Mouse (Mus musculus): ENCODE results near the gene Chst8. TPM values are rescaled to one million over a fixed set of nuclear protein-coding genes. Genes with fewer than 3 reads are reported as not detected.

The Chst8 gene
- polyA plus RNA-seq, 1 experiment from 2014 or later = 9.7 TPM

GRCm38 (mm10) chr7:34670778-34671177 is 141.7 kb downstream of the Chst8 start:
- Histone ChIP-seq H3K4me1 (ENCODE audit: control insufficient read depth, insufficient read depth, low read length) (no peaks in the 10 kb centered on the region), H3K4me2 (ENCODE audit: low read depth, low read length) (no peak overlapping the region), H3K9ac (replicated peaks; ENCODE audit: low read depth, low read length) (no peak overlapping the region), H3K9me3 (ENCODE audit: control insufficient read depth, low read length) (no peaks in the 10 kb centered on the region), H3K27ac (ENCODE audit: low read depth, low read length) (no peak overlapping the region), H3K36me3 (ENCODE audit: control insufficient read depth, insufficient read depth, low read length) (no peaks in the 10 kb centered on the region), H3K27me3 (ENCODE audit: control insufficient read depth, insufficient read depth, low read length) (peaks cover 16% of the 10 kb centered on the region), H3K4me3 (ENCODE audit: low read depth, low read length) (no peak overlapping the region)
- 89% methylated on average over 3 of the region's 3 CpGs for WGBS
- no peak for ATAC-seq (ENCODE audit: low read depth)

- Histone ChIP-seq H3K9me3 (ENCODE audit: control insufficient read depth, low read length) (no peaks in the 10 kb centered on the region), H3K9ac (replicated peaks; ENCODE audit: low read depth, low read length) (no peak overlapping the region), H3K4me3 (ENCODE audit: low read depth, low read length) (no peak overlapping the region)
These were observed 143.2 kb downstream of the Chst8 start for GRCm38 (mm10) chr7:34669336-34669735.

GRCm38 (mm10) chr7:34667874-34668273 is 144.6 kb downstream of the Chst8 start:
- Histone ChIP-seq H3K4me1 (ENCODE audit: control insufficient read depth, insufficient read depth, low read length) (no peaks in the 10 kb centered on the region), H3K9me3 (ENCODE audit: control insufficient read depth, low read length) (no peaks in the 10 kb centered on the region), H3K27ac (ENCODE audit: low read depth, low read length) (no peak overlapping the region), H3K9ac (replicated peaks; ENCODE audit: low read depth, low read length) (no peak overlapping the region), H3K36me3 (ENCODE audit: control insufficient read depth, insufficient read depth, low read length) (no peaks in the 10 kb centered on the region), H3K4me3 (ENCODE audit: low read depth, low read length) (no peak overlapping the region), H3K27me3 (ENCODE audit: control insufficient read depth, insufficient read depth, low read length) (no peaks in the 10 kb centered on the region), H3K4me2 (ENCODE audit: low read depth, low read length) (no peak overlapping the region)
- no peak for ATAC-seq (ENCODE audit: low read depth)
- WGBS = 73% methylated on average over 15 of the region's 16 CpGs

More at GRCm38 (mm10) chr7:34669336-34669735, 143.2 kb downstream of the Chst8 start:
- peaks cover 4% of the 10 kb centered on the region for H3K27me3 ChIP-seq (ENCODE audit: control insufficient read depth, insufficient read depth, low read length)
- no peaks in the 10 kb centered on the region for H3K4me1 ChIP-seq (ENCODE audit: control insufficient read depth, insufficient read depth, low read length)
- no peak overlapping the region for H3K27ac ChIP-seq (ENCODE audit: low read depth, low read length)
- 17% methylated on average over 9 of the region's 9 CpGs for WGBS
- H3K4me2 ChIP-seq (ENCODE audit: low read depth, low read length) = no peak overlapping the region
- no peak for ATAC-seq (ENCODE audit: low read depth)
- no peaks in the 10 kb centered on the region for H3K36me3 ChIP-seq (ENCODE audit: control insufficient read depth, insufficient read depth, low read length)

GRCm38 (mm10) chr7:34663145-34663544 is 149.4 kb downstream of the Chst8 start:
- WGBS = 44% methylated on average over 7 of the region's 7 CpGs
- ATAC-seq (ENCODE audit: low read depth) = no peak
- Histone ChIP-seq H3K9me3 (ENCODE audit: control insufficient read depth, low read length) (no peaks in the 10 kb centered on the region), H3K27ac (ENCODE audit: low read depth, low read length) (no peak overlapping the region), H3K9ac (replicated peaks; ENCODE audit: low read depth, low read length) (no peak overlapping the region), H3K4me3 (ENCODE audit: low read depth, low read length) (no peak overlapping the region), H3K36me3 (ENCODE audit: control insufficient read depth, insufficient read depth, low read length) (no peaks in the 10 kb centered on the region), H3K4me2 (ENCODE audit: low read depth, low read length) (no peak overlapping the region), H3K27me3 (ENCODE audit: control insufficient read depth, insufficient read depth, low read length) (no peaks in the 10 kb centered on the region), H3K4me1 (ENCODE audit: control insufficient read depth, insufficient read depth, low read length) (0 out of 2 replicates have a peak, but pooled peaks cover 4% of the 10 kb centered on the region)

GRCm38 (mm10) chr7:34662227-34662626 is 150.3 kb downstream of the Chst8 start:
- Histone ChIP-seq H3K4me2 (ENCODE audit: low read depth, low read length) (no peak overlapping the region), H3K9me3 (ENCODE audit: control insufficient read depth, low read length) (no peaks in the 10 kb centered on the region), H3K36me3 (ENCODE audit: control insufficient read depth, insufficient read depth, low read length) (no peaks in the 10 kb centered on the region), H3K27me3 (ENCODE audit: control insufficient read depth, insufficient read depth, low read length) (no peaks in the 10 kb centered on the region), H3K9ac (replicated peaks; ENCODE audit: low read depth, low read length) (no peak overlapping the region), H3K4me1 (ENCODE audit: control insufficient read depth, insufficient read depth, low read length) (0 out of 2 replicates have a peak, but pooled peaks cover 4% of the 10 kb centered on the region), H3K27ac (ENCODE audit: low read depth, low read length) (no peak overlapping the region), H3K4me3 (ENCODE audit: low read depth, low read length) (no peak overlapping the region)
- ATAC-seq (ENCODE audit: low read depth) = peak; percentile 45; the same call in 1 of the 2 replicates
- WGBS = 14% methylated on average over 5 of the region's 5 CpGs

- H3K4me1 ChIP-seq (ENCODE audit: control insufficient read depth, insufficient read depth, low read length) = 0 out of 2 replicates have a peak, but pooled peaks cover 4% of the 10 kb centered on the region
- H3K9ac ChIP-seq (replicated peaks; ENCODE audit: low read depth, low read length) = no peak overlapping the region
- H3K9me3 ChIP-seq (ENCODE audit: control insufficient read depth, low read length) = no peaks in the 10 kb centered on the region
- H3K36me3 ChIP-seq (ENCODE audit: control insufficient read depth, insufficient read depth, low read length) = no peaks in the 10 kb centered on the region
- no peak overlapping the region for H3K4me2 ChIP-seq (ENCODE audit: low read depth, low read length)
- ATAC-seq (ENCODE audit: low read depth) = no peak
- no peak overlapping the region for H3K27ac ChIP-seq (ENCODE audit: low read depth, low read length)
- H3K27me3 ChIP-seq (ENCODE audit: control insufficient read depth, insufficient read depth, low read length) = no peaks in the 10 kb centered on the region
- 85% methylated on average over 6 of the region's 6 CpGs for WGBS
- no peak overlapping the region for H3K4me3 ChIP-seq (ENCODE audit: low read depth, low read length)
These were observed 153.0 kb downstream of the Chst8 start for GRCm38 (mm10) chr7:34659386-34660085.

GRCm38 (mm10) chr7:34656632-34657031 is 155.9 kb downstream of the Chst8 start, which contains the start of gene Kctd15:
Kctd15 (minus strand) TSS chr7:34656732.
- ATAC-seq (ENCODE audit: low read depth) = no peak
- peak within 1 kb of the TSS; percentile 97 for H3K4me2 ChIP-seq (ENCODE audit: low read depth, low read length)
- H3K4me3 ChIP-seq (ENCODE audit: low read depth, low read length) = peak within 1 kb of the TSS; percentile 86
- H3K9ac ChIP-seq (replicated peaks; ENCODE audit: low read depth, low read length) = peak within 1 kb of the TSS; percentile 96
- H3K36me3 ChIP-seq (ENCODE audit: control insufficient read depth, insufficient read depth, low read length) = no peaks in the 10 kb centered on the region
- H3K9me3 ChIP-seq (ENCODE audit: control insufficient read depth, low read length) = no peaks in the 10 kb centered on the region
- no peaks in the 10 kb centered on the region for H3K27me3 ChIP-seq (ENCODE audit: control insufficient read depth, insufficient read depth, low read length)
- peaks cover 14% of the 10 kb centered on the region for H3K4me1 ChIP-seq (ENCODE audit: control insufficient read depth, insufficient read depth, low read length)
- 73% methylated on average over 5 of the region's 5 CpGs for WGBS
- peak within 1 kb of the TSS; percentile 99 for H3K27ac ChIP-seq (ENCODE audit: low read depth, low read length)

GRCm38 (mm10) chr7:34655086-34655839 is 157.2 kb downstream of the Chst8 start:
- H3K36me3 ChIP-seq (ENCODE audit: control insufficient read depth, insufficient read depth, low read length) = no peaks in the 10 kb centered on the region
- H3K9ac ChIP-seq (replicated peaks; ENCODE audit: low read depth, low read length) = peak overlapping the region; percentile 96
- H3K27ac ChIP-seq (ENCODE audit: low read depth, low read length) = peak overlapping the region; percentile 99
- peaks cover 19% of the 10 kb centered on the region for H3K4me1 ChIP-seq (ENCODE audit: control insufficient read depth, insufficient read depth, low read length)
- H3K27me3 ChIP-seq (ENCODE audit: control insufficient read depth, insufficient read depth, low read length) = no peaks in the 10 kb centered on the region
- ATAC-seq (ENCODE audit: low read depth) = peak; percentile 76
- H3K9me3 ChIP-seq (ENCODE audit: control insufficient read depth, low read length) = no peaks in the 10 kb centered on the region
- under 1% methylated on average over 57 of the region's 74 CpGs for WGBS
- H3K4me2 ChIP-seq (ENCODE audit: low read depth, low read length) = peak overlapping the region; percentile 97
- peak overlapping the region; percentile 86 for H3K4me3 ChIP-seq (ENCODE audit: low read depth, low read length)

All from neural tube, embryonic 14.5 days (tissue).